Mouse (Mus musculus): ENCODE data around the gene Stxbp1. TPM values are rescaled to one million over a fixed set of nuclear protein-coding genes. Genes with fewer than 3 reads are reported as not detected.
A peak's percentile ranks its signal among the peaks of the same experiment; 100 is the strongest.
"Not testable (repeated sequence)": the region's sequence is repeated elsewhere in the genome, so short reads cannot be mapped to it uniquely, and the experiment has no call there.

Stxbp1 gene
- polyA plus RNA-seq, 1 experiment from 2014 or later = 275 TPM

DNA sequence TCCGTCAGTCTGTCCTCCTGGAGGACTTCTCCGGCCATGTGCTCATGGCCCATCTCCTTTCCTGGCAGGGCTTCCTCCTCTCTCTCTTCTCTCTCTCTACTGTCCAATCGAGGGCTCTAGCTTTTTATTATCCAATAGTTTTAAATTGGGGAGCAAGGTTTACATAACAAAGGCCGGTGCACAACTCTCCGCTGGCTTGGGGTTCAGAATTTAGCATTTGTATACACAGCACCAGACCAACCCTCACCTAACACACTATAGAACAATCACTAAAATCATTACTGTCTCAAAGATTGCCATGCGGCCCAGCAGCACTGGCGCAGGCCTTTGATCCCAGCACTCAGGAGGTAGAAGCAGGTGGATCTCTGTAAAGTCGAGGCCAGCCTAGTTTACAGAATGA is 13.8 kb upstream of the Stxbp1 start:
- Histone ChIP-seq H3K9me3 (ENCODE audit: control insufficient read depth, low read length) (no peaks in the 10 kb centered on the region), H3K27ac (no peak overlapping the region), H3K4me2 (replicated peaks) (no peak overlapping the region), H3K36me3 (replicated peaks; ENCODE audit: control insufficient read depth, insufficient read depth) (no peaks in the 10 kb centered on the region), H3K4me1 (replicated peaks; ENCODE audit: control insufficient read depth, insufficient read depth, low read length) (no peaks in the 10 kb centered on the region), H3K9ac (no peak overlapping the region), H3K4me3 (replicated peaks; ENCODE audit: low read length) (no peak overlapping the region), H3K27me3 (ENCODE audit: control insufficient read depth, insufficient read depth, low read length) (no peaks in the 10 kb centered on the region)
- no peak for DNase-seq (ENCODE audit: low spot score)
- WGBS = 81% methylated on average over 8 of the region's 8 CpGs
- no peak for ATAC-seq (ENCODE audit: low FRiP score)

DNA sequence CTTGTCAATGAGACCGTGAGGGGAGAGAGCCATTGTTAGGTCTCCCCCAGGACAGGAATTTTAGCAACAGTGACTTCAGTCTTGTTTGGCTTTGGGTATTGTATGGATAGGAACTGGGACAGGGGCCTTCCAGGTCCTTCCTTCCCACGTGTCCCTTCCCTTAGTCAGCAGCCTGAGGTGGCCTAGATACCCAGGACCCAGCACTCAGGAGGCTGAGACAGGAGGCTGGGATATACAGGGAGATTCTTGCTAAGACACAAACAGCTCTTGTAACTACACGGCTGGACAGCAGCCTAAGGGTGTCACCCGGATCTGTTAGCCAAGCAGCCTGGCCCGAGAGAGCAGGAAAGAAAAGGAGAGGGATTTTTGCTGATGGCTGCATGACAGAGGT is 12.6 kb upstream of the Stxbp1 start:
- Histone ChIP-seq H3K9ac (no peak overlapping the region), H3K27ac (no peak overlapping the region), H3K9me3 (ENCODE audit: control insufficient read depth, low read length) (no peaks in the 10 kb centered on the region), H3K27me3 (ENCODE audit: control insufficient read depth, insufficient read depth, low read length) (no peaks in the 10 kb centered on the region), H3K36me3 (replicated peaks; ENCODE audit: control insufficient read depth, insufficient read depth) (no peaks in the 10 kb centered on the region), H3K4me1 (replicated peaks; ENCODE audit: control insufficient read depth, insufficient read depth, low read length) (no peaks in the 10 kb centered on the region), H3K4me2 (replicated peaks) (no peak overlapping the region), H3K4me3 (replicated peaks; ENCODE audit: low read length) (no peak overlapping the region)
- no peak for ATAC-seq (ENCODE audit: low FRiP score)
- WGBS = 86% methylated on average over 5 of the region's 5 CpGs
- no peak for DNase-seq (ENCODE audit: low spot score)

DNA sequence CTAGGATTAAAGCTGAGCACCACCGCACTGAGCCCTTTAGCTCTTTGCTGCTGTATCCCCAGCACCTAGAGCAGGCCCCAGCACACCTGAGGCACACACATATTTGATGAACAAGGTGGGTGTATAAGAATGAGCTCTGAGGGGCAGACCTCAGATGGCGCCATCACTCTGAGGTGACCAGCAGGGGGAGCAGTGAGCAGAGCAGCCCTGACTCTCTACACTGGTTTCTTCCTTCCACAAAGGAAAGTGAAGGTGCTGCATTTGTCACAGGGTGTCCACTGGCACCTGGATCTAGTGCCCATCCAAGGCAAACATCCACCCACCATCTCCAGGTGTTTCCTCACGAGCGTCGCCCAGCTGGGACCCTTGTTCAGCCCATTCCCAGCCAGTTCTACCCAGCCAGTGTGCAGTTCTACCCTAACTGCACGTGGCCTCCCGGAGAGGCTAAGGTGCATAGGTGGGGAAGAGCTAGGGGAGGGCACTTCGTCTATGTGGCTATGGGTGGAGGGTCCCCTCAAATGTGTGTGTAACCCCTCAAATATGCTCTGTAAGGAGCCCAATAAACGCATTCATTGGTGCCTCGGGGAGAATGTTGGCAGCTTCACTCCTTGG is 12.1 kb upstream of the Stxbp1 start:
- Histone ChIP-seq H3K27me3 (ENCODE audit: control insufficient read depth, insufficient read depth, low read length) (no peaks in the 10 kb centered on the region), H3K4me2 (replicated peaks) (no peak overlapping the region), H3K27ac (no peak overlapping the region), H3K9ac (no peak overlapping the region), H3K4me3 (replicated peaks; ENCODE audit: low read length) (no peak overlapping the region), H3K4me1 (replicated peaks; ENCODE audit: control insufficient read depth, insufficient read depth, low read length) (no peaks in the 10 kb centered on the region), H3K36me3 (replicated peaks; ENCODE audit: control insufficient read depth, insufficient read depth) (no peaks in the 10 kb centered on the region), H3K9me3 (ENCODE audit: control insufficient read depth, low read length) (no peaks in the 10 kb centered on the region)
- 44% methylated on average over 10 of the region's 10 CpGs for WGBS
- ATAC-seq (ENCODE audit: low FRiP score) (peak; percentile 55; the same call in 1 of the 2 replicates), DNase-seq (ENCODE audit: low spot score) (peak; percentile 72)

DNA sequence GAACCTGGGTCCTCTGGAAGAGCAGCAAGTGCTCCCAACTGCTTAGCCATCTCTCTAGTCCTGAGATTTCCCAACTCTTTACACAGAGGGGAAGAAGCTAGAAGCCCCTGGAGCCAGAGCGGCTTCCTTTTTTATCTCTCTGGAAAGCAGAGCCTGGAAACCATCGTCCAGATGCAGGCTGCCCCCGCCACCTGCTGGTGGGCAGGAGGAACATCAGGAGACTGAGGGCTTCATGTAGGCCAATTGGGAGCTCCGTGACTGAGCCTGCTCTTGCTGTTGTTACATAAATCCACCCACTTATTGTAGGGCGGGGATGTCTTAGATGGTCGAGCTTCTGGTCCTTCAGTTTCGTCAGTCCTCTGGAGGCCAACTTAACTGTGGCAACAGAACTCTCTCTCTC is 10.5 kb upstream of the Stxbp1 start:
- no peaks in the 10 kb centered on the region for H3K9me3 ChIP-seq (ENCODE audit: control insufficient read depth, low read length)
- peak; percentile 68 for ATAC-seq (ENCODE audit: low FRiP score)
- H3K9ac ChIP-seq = no peak overlapping the region
- 4% methylated on average over 7 of the region's 7 CpGs for WGBS
- H3K27me3 ChIP-seq (ENCODE audit: control insufficient read depth, insufficient read depth, low read length) = no peaks in the 10 kb centered on the region
- no peak overlapping the region for H3K4me2 ChIP-seq (replicated peaks)
- no peaks in the 10 kb centered on the region for H3K4me1 ChIP-seq (replicated peaks; ENCODE audit: control insufficient read depth, insufficient read depth, low read length)
- peak; percentile 89 for DNase-seq (ENCODE audit: low spot score)
- no peaks in the 10 kb centered on the region for H3K36me3 ChIP-seq (replicated peaks; ENCODE audit: control insufficient read depth, insufficient read depth)
- no peak overlapping the region for H3K4me3 ChIP-seq (replicated peaks; ENCODE audit: low read length)
- no peak overlapping the region for H3K27ac ChIP-seq

DNA sequence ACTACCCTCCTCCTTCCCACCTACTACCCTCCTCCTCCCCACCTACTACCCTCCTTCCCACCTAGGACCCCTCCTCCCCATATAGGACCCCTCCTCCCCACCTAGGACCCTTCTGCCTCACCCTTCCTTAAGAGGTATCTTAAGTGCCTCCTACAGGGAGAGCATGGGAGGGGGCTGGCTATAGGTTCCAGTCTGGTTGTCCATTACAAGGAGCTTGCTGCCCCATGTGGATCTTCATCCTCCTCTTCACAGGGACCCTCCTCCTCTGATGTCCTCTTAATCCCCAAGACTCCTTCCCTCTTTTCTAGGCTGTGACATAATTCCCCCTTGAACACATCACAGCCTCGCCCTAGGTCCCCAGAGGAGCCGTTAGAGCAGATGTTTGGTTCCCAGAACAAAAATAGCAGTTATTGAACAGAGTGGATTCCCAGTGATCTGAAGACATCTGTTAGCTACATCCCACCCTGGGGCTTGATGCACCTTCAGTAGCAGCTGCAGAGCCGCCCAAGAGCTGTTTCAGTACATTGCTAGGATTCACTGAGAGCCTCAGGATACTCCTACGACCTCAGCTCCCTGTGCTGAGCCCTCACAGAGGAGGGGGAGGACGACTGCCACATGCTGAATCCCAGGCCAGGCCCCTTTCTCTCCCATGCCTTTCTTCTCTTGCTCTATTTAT is 8.9 kb upstream of the Stxbp1 start:
- Histone ChIP-seq H3K9ac (no peak overlapping the region), H3K27me3 (ENCODE audit: control insufficient read depth, insufficient read depth, low read length) (no peaks in the 10 kb centered on the region), H3K4me3 (replicated peaks; ENCODE audit: low read length) (no peak overlapping the region), H3K27ac (no peak overlapping the region), H3K9me3 (ENCODE audit: control insufficient read depth, low read length) (no peaks in the 10 kb centered on the region), H3K36me3 (replicated peaks; ENCODE audit: control insufficient read depth, insufficient read depth) (no peaks in the 10 kb centered on the region), H3K4me2 (replicated peaks) (no peak overlapping the region), H3K4me1 (replicated peaks; ENCODE audit: control insufficient read depth, insufficient read depth, low read length) (no peaks in the 10 kb centered on the region)
- no peak for ATAC-seq (ENCODE audit: low FRiP score)
- no peak for DNase-seq (ENCODE audit: low spot score)
- 44% methylated on average over 5 of the region's 5 CpGs for WGBS

DNA sequence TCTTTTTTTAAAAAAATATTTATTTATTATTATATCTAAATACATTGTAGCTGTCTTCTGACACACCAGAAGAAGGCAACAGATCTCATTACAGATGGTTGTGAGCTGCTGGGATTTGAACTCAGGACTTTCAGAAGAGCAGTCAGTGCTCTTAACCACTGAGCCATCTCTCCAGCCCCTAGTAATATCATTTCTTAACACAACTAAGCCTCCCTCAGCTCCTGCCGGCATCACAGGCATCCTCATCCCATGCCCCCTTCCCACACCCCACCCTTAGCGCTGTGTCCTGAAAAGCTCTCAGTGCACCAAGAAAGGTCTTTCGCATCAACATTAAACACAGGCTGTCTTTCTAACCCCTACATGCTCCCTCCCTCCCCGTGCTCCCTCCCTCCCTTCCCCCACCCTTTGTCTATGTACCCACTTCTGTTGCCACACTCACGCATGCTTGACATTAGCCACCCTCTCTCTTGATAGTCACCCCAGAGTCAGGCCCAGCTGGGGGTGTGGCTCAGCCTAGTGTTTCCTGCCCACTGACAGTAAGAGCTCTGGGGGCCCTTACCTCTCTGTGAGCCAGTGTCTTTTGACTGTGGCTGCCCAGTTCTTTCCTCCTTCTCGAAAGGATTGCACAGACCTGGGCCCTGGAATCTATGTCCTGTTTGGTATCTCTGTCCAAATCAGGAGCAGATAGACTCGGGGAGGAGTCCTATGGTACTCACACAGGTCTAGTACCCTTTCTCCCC is 8.2 kb upstream of the Stxbp1 start:
- ATAC-seq (ENCODE audit: low FRiP score) = no peak
- Histone ChIP-seq H3K27me3 (ENCODE audit: control insufficient read depth, insufficient read depth, low read length) (no peaks in the 10 kb centered on the region), H3K9me3 (ENCODE audit: control insufficient read depth, low read length) (no peaks in the 10 kb centered on the region), H3K4me2 (replicated peaks) (no peak overlapping the region), H3K27ac (no peak overlapping the region), H3K4me1 (replicated peaks; ENCODE audit: control insufficient read depth, insufficient read depth, low read length) (no peaks in the 10 kb centered on the region), H3K36me3 (replicated peaks; ENCODE audit: control insufficient read depth, insufficient read depth) (no peaks in the 10 kb centered on the region), H3K4me3 (replicated peaks; ENCODE audit: low read length) (no peak overlapping the region), H3K9ac (no peak overlapping the region)
- no peak for DNase-seq (ENCODE audit: low spot score)
- WGBS = 67% methylated on average over 7 of the region's 7 CpGs

DNA sequence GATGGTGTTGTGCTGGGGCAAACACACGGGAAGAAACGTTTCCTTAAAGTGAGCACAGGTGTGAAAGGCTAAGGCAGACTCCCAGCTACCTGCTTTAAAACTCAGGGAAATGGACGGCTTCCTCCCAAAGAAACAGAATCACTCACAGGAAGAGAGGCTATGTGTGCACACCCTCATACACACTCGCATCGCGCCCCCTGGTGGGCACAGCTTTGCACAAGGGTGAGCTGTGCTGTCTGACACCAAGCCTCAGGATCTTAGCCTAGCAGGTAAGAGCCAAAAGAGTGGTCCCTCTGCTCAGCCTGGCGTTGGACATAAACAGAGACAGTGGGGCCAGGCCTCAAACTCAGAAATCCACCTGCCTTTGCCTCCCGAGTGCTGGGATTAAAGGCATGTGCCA is 7.2 kb upstream of the Stxbp1 start:
- Histone ChIP-seq H3K4me3 (replicated peaks; ENCODE audit: low read length) (no peak overlapping the region), H3K27ac (no peak overlapping the region), H3K36me3 (replicated peaks; ENCODE audit: control insufficient read depth, insufficient read depth) (no peaks in the 10 kb centered on the region), H3K4me2 (replicated peaks) (no peak overlapping the region), H3K9me3 (ENCODE audit: control insufficient read depth, low read length) (no peaks in the 10 kb centered on the region), H3K27me3 (ENCODE audit: control insufficient read depth, insufficient read depth, low read length) (no peaks in the 10 kb centered on the region), H3K9ac (no peak overlapping the region), H3K4me1 (replicated peaks; ENCODE audit: control insufficient read depth, insufficient read depth, low read length) (no peaks in the 10 kb centered on the region)
- 8% methylated on average over 8 of the region's 8 CpGs for WGBS
- peak; percentile 88 for DNase-seq (ENCODE audit: low spot score)
- peak; percentile 71; the same call in 1 of the 2 replicates for ATAC-seq (ENCODE audit: low FRiP score)

DNA sequence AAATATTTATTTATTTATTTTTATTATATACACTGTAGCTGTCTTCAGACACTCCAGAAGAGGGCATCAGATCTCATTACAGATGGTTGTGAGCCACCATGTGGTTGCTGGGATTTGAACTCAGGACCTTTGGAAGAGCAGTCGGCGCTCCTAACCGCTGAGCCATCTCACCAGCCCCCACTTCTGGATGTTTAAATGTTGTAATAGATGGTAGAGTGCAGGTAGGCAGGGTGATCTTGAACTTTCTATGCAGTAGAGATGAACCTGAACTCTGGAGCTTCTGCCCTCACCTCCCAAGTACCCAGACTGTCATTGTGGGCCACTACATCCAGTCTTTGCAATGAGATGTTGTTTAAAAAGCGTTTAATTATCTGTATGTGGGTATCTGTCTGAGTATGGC is 6.7 kb upstream of the Stxbp1 start:
- H3K4me3 ChIP-seq (replicated peaks; ENCODE audit: low read length); H3K36me3 ChIP-seq (replicated peaks; ENCODE audit: control insufficient read depth, insufficient read depth); H3K4me2 ChIP-seq (replicated peaks); ATAC-seq (ENCODE audit: low FRiP score); H3K27me3 ChIP-seq (ENCODE audit: control insufficient read depth, insufficient read depth, low read length); H3K9ac ChIP-seq; DNase-seq (ENCODE audit: low spot score); H3K9me3 ChIP-seq (ENCODE audit: control insufficient read depth, low read length); H3K27ac ChIP-seq; H3K4me1 ChIP-seq (replicated peaks; ENCODE audit: control insufficient read depth, insufficient read depth, low read length): not testable (repeated sequence)
- WGBS = 70% methylated on average over 4 of the region's 4 CpGs

DNA sequence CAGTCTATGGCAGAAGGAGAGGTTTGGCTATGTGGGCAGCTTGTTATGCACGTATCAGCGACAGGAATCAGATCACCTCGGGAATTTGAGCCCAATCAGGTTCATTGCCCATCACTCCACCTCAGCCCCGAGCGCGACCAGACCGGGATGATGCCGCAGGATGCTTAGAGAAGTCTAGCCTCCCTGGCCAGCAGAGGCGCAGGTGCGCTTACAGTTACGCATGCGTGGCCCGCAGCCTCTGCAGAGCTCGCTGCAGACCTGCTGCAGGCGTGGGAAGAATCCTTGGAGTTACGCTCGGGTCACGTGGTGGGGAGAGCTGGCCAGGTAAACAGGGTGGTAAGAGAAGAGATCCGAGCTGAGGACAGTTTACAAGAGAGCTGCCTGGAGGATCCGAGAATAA is 5.1 kb upstream of the Stxbp1 start:
- Histone ChIP-seq H3K4me3 (replicated peaks; ENCODE audit: low read length) (no peak overlapping the region), H3K9me3 (ENCODE audit: control insufficient read depth, low read length) (no peaks in the 10 kb centered on the region), H3K4me2 (replicated peaks) (peak overlapping the region; percentile 37), H3K4me1 (replicated peaks; ENCODE audit: control insufficient read depth, insufficient read depth, low read length) (peaks cover 6% of the 10 kb centered on the region; the same call in 1 of the 2 replicates), H3K27ac (no peak overlapping the region), H3K36me3 (replicated peaks; ENCODE audit: control insufficient read depth, insufficient read depth) (no peaks in the 10 kb centered on the region), H3K9ac (peak overlapping the region; percentile 9; the same call in 1 of the 2 replicates), H3K27me3 (ENCODE audit: control insufficient read depth, insufficient read depth, low read length) (no peaks in the 10 kb centered on the region)
- 1% methylated on average over 20 of the region's 20 CpGs for WGBS
- ATAC-seq (ENCODE audit: low FRiP score) = peak; percentile 61
- DNase-seq (ENCODE audit: low spot score) = peak; percentile 67
